Mouse (Mus musculus) brain, embryonic 14.5 days (tissue): ENCODE measurements at regions not wholly inside any gene's neighbourhood (a gene's known extent, or its start where the extent isn't known, plus 50 kb on each side); places are given as distances from the start of the nearest gene placed in this dataset.
A peak's percentile ranks its signal among the peaks of the same experiment; 100 is the strongest.

ENCODE experiments used
- DNase-seq: peaks from one replicate; pipeline ENCODE4 v3.0.0-alpha.2; 2011; ENCODE audit warnings: low read depth
- CTCF ChIP-seq: fragments of 200-500 bp; IDR thresholded peaks from 2 replicates; pipeline ENCODE4 v1.5.1; 2012; ENCODE audit warnings: inconsistent platforms, mild to moderate bottlenecking, moderate library complexity, borderline replicate concordance; ENCODE audit not compliant: insufficient read depth, insufficient read length; ENCODE audit errors: extremely low read depth
- POLR2A ChIP-seq: fragments of 200-500 bp; IDR thresholded peaks from 2 replicates; pipeline ENCODE4 v1.6.1; 2012; ENCODE audit warnings: mild to moderate bottlenecking, inconsistent platforms, borderline replicate concordance; ENCODE audit not compliant: poor library complexity, insufficient read depth, insufficient read length, severe bottlenecking; ENCODE audit errors: extremely low read depth

- TF ChIP-seq POLR2A = no peak
- TF ChIP-seq CTCF = no peak
- DNase-seq = peak; percentile 94
These were observed 639.4 kb upstream of the Adam5 start for GRCm38 (mm10) chr8:25463532-25463931.

DNA sequence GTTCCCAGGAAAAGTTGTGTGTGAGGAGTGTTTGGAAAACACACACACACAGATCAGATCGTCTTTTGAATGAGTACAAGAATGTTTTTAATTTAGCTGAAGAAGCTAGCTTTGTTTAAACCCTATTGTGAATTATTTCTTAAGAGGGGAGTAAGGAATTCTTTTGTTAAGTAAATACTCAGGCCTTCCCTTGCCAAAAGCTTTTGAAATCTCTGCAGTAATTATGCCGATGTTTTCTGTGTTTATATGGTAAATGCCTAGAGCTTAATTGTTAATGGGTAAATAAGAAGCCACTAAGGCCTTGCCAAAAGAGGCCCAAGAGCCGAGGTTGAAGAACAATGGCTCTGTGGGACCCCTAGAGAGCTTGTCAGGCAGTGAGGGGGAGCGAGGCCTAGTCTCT is 638.3 kb upstream of the Adam5 start:
- peak; percentile 82 for DNase-seq
- TF ChIP-seq POLR2A (no peak), CTCF (no peak)

DNA sequence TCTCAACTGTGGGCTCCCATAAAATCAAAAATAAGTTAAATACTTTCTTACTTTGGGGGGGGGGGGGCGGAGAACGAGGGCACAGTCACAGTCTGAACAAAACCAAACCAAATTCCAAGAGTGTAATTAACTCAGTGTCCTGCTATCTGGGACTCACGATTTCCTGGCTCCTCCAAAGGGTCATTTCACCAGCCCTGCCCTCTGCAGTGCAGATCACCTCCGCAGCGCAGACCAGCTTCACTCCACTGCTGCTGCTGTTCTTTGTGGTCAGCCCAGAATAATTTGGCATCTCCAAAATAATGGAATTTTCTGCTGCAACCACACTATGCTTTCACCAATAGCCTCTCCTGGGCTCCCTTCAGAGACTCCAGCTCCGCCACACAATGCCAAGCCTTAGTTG is 631.5 kb upstream of the Adam5 start:
- TF ChIP-seq CTCF = no peak
- no peak for TF ChIP-seq POLR2A
- DNase-seq = no peak

DNA sequence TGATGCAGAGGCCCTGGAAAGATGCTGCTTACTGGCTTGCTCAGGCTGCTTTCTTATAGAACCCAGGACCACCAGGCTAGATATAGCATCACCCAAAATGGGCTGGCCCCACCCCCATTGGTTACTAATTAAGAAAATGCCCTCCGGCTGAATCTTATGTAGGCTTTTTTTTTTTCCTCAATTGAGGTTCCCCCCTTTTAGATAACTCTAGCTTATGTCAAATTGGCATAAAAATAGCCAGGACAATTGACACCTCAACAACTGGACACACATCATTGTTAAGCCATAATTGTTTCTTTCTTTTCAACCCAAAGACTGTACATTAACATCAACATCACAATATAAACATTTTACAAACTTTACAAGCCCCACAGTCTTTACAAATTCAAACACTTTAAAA is 630.8 kb upstream of the Adam5 start:
- DNase-seq = no peak
- TF ChIP-seq POLR2A = no peak
- TF ChIP-seq CTCF = no peak

GRCm38 (mm10) chr8:25453826-25454225 is 629.7 kb upstream of the Adam5 start:
- no peak for TF ChIP-seq POLR2A
- DNase-seq = no peak

DNA sequence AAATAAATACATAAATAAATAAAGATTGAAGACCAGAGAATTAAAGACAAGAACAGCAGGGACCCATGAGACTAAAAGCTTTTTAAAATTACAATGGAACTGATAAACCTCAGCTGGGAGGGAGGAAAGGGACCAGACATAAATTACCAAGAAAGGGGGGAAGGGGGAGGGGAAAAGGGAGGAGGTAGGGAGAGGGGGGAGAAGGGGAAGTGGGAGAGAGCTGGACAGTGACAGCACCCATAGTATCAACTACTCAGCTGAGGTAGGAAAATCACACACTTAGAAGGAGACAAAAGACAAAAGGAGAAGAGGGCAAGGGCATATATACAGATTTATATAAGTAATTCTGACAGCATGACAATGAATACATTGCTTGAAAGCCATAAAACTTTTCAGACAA is 626.4 kb upstream of the Adam5 start:
- TF ChIP-seq POLR2A (no peak), CTCF (no peak)
- DNase-seq = no peak

GRCm38 (mm10) chr8:25449590-25449989 is 625.4 kb upstream of the Adam5 start:
- no peak for DNase-seq
- no peak for TF ChIP-seq POLR2A

GRCm38 (mm10) chr8:25447900-25448299 is 623.7 kb upstream of the Adam5 start:
- TF ChIP-seq POLR2A = no peak
- TF ChIP-seq CTCF = no peak
- DNase-seq = no peak

- TF ChIP-seq CTCF = no peak
- TF ChIP-seq POLR2A = no peak
- DNase-seq = no peak
These were observed 621.8 kb upstream of the Adam5 start for GRCm38 (mm10) chr8:25445968-25446367.

DNA sequence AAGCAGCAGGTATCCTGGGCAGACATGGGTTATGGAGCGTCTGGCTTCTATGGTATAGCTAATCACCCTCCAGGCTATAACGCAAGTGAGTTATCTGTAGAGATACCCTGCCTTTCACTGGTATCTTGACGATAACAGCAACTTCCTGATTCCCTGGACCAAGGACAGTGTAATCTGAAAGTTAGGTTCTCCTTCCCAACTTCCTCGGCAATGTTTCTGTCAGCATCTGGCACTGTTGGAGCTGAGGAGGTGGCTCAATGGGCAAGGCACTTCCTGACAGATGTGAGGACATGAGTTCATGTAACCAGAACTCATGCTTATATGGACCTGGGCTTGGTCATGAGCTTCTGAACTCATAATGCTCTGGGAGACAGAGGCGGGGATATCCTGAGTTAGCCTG is 620.9 kb upstream of the Adam5 start:
- no peak for DNase-seq

DNA sequence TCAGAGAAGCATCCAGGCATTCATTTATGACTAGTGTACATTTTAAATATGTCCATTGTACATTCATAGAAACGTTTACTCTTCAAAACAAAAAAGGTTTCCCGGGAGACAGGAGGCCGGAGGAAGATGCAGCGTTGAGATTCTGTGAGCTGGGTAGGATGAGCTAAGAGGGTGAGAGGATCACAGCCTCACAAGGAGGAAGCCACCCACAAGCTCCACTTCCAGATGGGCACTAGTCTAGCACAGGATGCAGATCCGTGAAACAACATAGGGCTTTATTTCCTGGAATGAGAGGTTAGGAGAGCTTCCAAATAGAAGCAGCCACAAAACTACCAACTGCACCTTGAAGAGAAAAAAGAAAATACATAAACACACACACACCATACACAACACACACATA is 619.4 kb upstream of the Adam5 start:
- DNase-seq = no peak
- TF ChIP-seq POLR2A = no peak
- no peak for TF ChIP-seq CTCF

More for the DNA sequence above, 620.9 kb upstream of the Adam5 start:
- TF ChIP-seq POLR2A = no peak

DNA sequence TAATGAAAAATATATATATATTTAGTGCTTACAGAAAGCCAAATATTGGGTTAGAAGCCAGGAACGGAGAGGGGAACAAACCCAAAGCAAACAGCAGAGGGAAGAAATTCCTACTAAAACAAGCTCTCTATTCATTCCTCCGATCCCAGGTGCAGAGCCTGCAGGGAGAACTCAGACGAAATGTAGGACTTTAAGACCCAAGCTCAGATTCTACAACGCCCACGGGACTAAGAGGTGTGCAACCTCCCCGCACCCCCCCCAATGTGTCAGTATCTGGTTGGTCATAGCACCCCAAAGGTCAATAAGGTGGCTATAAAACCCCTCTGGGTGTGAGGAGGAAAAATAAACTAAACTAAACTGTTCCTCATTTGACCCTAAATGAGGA is 616.9 kb upstream of the Adam5 start:
- no peak for TF ChIP-seq CTCF
- no peak for TF ChIP-seq POLR2A
- no peak for DNase-seq

- DNase-seq = peak; percentile 21
- TF ChIP-seq CTCF = no peak
- no peak for TF ChIP-seq POLR2A
These were observed 616.4 kb upstream of the Adam5 start for GRCm38 (mm10) chr8:25440391-25441056.

- TF ChIP-seq CTCF = no peak
- no peak for DNase-seq
These were observed 615.8 kb upstream of the Adam5 start for GRCm38 (mm10) chr8:25439971-25440370.
